Mouse (Mus musculus) spleen, adult 2 months (tissue): ENCODE data around the gene Rfwd3.

Experiments
- CTCF ChIP-seq: fragments of 200-500 bp; IDR thresholded peaks from 2 replicates; pipeline ENCODE4 v1.5.1; 2011; ENCODE audit warnings: mild to moderate bottlenecking, inconsistent platforms; ENCODE audit not compliant: insufficient read depth, insufficient read length, insufficient replicate concordance; ENCODE audit errors: extremely low read depth
- POLR2A ChIP-seq: fragments of 200-500 bp; IDR thresholded peaks from 2 replicates; pipeline ENCODE4 v1.6.1; 2011; ENCODE audit warnings: low read depth, low read length, inconsistent platforms

- TF ChIP-seq CTCF (no peak), POLR2A (no peak)
These were observed 4.3 kb upstream of the Rfwd3 start for GRCm38 (mm10) chr8:111304359-111304758.
